Mouse (Mus musculus) effector memory CD4-positive, alpha-beta T cell, adult 7 months (primary cell): Measurements from ENCODE around the gene Pramef8. TPM values are rescaled to one million over a fixed set of nuclear protein-coding genes. Genes with fewer than 3 reads are reported as not detected.

Experiments used
- polyA plus RNA-seq: library from polyadenylated mRNA; unstranded; fragments of 100-300 nt; shearing (Covaris generic); gene quantifications from one replicate; pipeline ENCODE4 v1.2.1, GENCODE M21; 2017

The Pramef8 gene
- 46.5 TPM for polyA plus RNA-seq

GRCm38 (mm10) chr4:143412219-143413092 is at the start of gene Pramef8:
Gene Pramef8, plus strand, starts transcription at chr4:143412426.

GRCm38 (mm10) chr4:143394181-143394580 is 18.0 kb upstream of the Pramef8 start, which contains the start of gene Pramel1:
Gene Pramel1, plus strand, starts transcription at chr4:143394428.

GRCm38 (mm10) chr4:143450224-143450623 is 38.0 kb downstream of the Pramef8 start, which contains the start of gene Oog4:
Gene Oog4, minus strand, starts transcription at chr4:143450324.

Other genes starting within 250 kb of the Pramef8 start
- 28.0 TPM for gene Prdm2, start 199.4 kb upstream of the Pramef8 start, polyA plus RNA-seq
- gene Pdpn, start 112.9 kb upstream of the Pramef8 start, polyA plus RNA-seq = not detected
- not detected for gene Lrrc38, start 62.7 kb upstream of the Pramef8 start, polyA plus RNA-seq
- not detected for gene Pramel1, start 18.0 kb upstream of the Pramef8 start, polyA plus RNA-seq
- not detected for gene Oog4, start 37.9 kb downstream of the Pramef8 start, polyA plus RNA-seq
- gene Gm13043, start 98.9 kb downstream of the Pramef8 start, polyA plus RNA-seq = not detected
- not detected for gene Gm13040, start 123.5 kb downstream of the Pramef8 start, polyA plus RNA-seq
- 0.27 TPM for gene BC080695, start 139.3 kb downstream of the Pramef8 start, polyA plus RNA-seq
- not detected for gene Gm13057, start 139.3 kb downstream of the Pramef8 start, polyA plus RNA-seq
- not detected for gene Gm13083, start 202.6 kb downstream of the Pramef8 start, polyA plus RNA-seq
- not detected for gene Gm13088, start 244.8 kb downstream of the Pramef8 start, polyA plus RNA-seq